Mouse (Mus musculus): ENCODE data around the gene Tnp1. TPM values are rescaled to one million over a fixed set of nuclear protein-coding genes. Genes with fewer than 3 reads are reported as not detected.

Tnp1 gene
- polyA plus RNA-seq, 1 experiment from 2014 or later, result not detected

DNA sequence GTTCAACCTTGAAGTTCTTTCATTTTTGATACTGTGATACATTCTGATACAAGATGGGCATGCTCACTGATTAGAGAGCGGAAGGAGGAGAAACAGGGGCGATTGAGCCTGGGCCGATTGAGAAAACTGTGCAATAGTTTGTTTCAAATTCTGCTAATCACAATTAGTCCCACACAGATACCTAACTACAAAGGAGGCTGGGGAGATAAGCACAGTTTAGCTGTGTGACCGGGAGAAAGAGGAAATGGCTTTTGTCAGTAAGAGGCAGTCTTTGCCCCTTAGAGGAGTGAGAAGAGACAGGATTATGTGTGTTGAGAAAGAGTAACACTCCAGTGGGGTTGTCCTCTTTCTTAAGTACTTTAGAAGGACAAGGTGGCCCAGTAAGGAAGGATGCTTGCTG is 29.0 kb downstream of the Tnp1 start:
- Histone ChIP-seq H3K4me3 (ENCODE audit: inconsistent target) (no peak overlapping the region), H3K79me2 (ENCODE audit: inconsistent target) (no peaks in the 10 kb centered on the region), H3K27ac (no peak overlapping the region), H3K36me3 (ENCODE audit: inconsistent target) (no peaks in the 10 kb centered on the region)
- WGBS (ENCODE audit: missing documents), result 58% methylated on average over 4 of the region's 4 CpGs

DNA sequence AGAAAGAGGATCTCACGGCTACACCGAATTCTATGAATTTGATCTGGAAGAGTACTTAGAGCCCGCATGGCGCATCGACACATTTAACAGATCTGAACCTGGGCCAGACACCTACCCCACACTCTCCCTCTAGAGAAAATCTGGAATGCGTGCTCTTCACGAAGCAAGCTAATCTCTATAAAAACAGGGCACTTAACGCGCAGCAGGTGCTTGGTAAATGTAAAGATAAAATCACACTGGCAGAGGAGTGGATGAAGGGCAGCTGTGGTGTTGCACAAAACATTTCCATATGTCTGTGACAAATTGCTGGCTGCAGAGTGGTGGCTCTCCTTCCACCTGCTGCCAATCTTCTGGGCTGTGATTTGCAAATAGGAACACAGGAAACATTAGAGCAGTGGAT is 36.8 kb downstream of the Tnp1 start:
- H3K36me3 ChIP-seq (ENCODE audit: inconsistent target), result no peaks in the 10 kb centered on the region
- H3K27ac ChIP-seq, result no peak overlapping the region
- no peaks in the 10 kb centered on the region for H3K79me2 ChIP-seq (ENCODE audit: inconsistent target)
- H3K4me3 ChIP-seq (ENCODE audit: inconsistent target), result no peak overlapping the region
- 92% methylated on average over 6 of the region's 9 CpGs for WGBS (ENCODE audit: missing documents)

DNA sequence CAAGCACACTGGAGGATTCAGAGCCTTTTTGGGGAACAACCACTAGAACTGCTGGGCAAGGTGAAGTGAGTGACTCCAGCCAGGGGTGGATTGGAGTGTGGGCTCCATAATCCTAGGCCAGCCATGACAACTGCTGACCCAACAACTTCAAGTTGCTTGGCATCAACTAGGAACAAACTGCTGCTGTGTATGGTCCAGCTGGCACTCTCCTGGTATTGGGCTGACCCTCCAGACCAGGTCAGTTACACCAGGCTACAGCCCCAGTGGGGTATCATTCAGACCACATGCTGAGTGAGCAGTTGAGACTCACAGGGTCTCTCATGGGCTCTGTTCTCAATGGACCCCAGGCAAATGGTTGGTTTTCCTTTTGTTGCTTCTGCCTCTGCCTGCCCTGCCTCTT is 41.5 kb downstream of the Tnp1 start:
- Histone ChIP-seq H3K79me2 (ENCODE audit: inconsistent target) (no peaks in the 10 kb centered on the region), H3K36me3 (ENCODE audit: inconsistent target) (no peaks in the 10 kb centered on the region), H3K27ac (no peak overlapping the region), H3K4me3 (ENCODE audit: inconsistent target) (no peak overlapping the region)

DNA sequence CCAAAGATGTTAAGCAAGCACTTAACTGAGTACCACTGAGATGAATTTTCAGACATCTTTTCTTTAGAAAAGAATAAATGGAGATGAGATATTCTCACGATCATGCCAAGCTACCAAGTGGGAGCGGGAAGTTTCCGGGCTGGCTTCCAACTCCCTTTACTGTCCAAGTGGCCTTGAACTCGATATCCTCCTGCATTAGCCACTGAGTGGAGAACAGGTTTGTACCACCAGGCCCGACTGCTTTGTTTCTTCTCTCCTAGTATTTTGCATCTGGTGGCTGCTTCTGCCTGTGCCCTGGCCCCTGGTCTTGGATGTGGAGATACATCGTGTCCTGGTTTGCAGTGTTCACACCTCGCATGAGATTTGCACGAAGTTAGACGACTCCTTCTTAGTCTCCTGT is 45.2 kb downstream of the Tnp1 start:
- WGBS (ENCODE audit: missing documents), result 93% methylated on average over 9 of the region's 9 CpGs
- H3K27ac ChIP-seq, result no peak overlapping the region
- no peaks in the 10 kb centered on the region for H3K79me2 ChIP-seq (ENCODE audit: inconsistent target)
- no peaks in the 10 kb centered on the region for H3K36me3 ChIP-seq (ENCODE audit: inconsistent target)
- no peak overlapping the region for H3K4me3 ChIP-seq (ENCODE audit: inconsistent target)

DNA sequence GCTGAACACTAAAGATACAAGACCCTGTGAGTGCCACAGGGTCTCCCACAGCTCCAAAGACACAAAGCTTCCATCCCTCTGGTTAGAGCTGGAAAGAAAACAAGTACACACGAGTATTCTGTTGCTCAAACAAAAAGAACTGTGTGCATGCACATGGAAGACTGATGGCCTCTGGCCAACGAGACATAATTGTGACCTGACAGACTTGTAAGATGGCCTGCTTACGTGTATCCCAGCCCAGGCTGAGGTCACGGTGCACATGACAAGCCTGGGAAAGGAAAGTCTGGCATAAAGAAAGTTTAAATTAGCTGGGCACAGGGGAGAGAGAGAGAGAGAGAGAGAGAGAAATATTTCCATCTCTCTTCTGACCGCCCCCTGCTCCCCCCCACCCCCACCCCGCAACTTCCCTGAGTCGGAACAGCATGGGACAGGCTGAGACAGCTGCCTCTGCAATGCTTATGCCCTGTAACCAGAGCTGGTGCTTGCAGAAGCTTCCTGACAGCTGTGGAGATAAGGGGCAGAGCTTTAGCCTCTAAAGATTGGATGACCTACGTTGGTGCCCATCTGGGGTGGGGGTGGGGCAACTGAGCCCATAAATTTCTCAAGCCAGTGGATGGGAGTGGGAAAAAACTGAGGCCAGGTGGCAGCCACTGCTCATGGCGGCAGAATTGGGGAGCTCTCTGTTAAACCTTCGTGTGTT is 46.4 kb downstream of the Tnp1 start:
- Histone ChIP-seq H3K79me2 (ENCODE audit: inconsistent target) (no peaks in the 10 kb centered on the region), H3K4me3 (ENCODE audit: inconsistent target) (no peak overlapping the region), H3K36me3 (ENCODE audit: inconsistent target) (no peaks in the 10 kb centered on the region), H3K27ac (no peak overlapping the region)
- 55% methylated on average over 10 of the region's 10 CpGs for WGBS (ENCODE audit: missing documents)

DNA sequence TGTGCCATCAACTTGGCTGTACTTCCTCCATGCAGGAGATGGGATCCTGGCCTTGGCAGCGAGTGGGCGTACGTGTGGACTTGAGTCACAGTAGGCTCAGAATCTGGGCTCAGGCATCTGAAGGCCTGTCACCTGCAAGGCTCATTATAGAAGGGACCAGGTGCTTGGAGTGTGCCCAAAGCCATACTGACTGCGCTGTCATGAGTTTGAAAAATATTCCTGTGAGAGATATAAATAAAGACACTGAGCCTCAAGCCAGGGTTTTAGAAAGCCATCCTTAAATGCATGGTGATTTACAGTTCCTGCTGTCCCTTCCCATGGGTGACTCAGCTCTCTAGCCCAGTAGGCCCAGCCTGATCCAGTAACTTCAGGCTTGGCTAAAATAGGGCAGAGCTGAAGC is 49.3 kb downstream of the Tnp1 start:
- Histone ChIP-seq H3K4me3 (ENCODE audit: inconsistent target) (no peak overlapping the region), H3K79me2 (ENCODE audit: inconsistent target) (no peaks in the 10 kb centered on the region), H3K27ac (no peak overlapping the region), H3K36me3 (ENCODE audit: inconsistent target) (no peaks in the 10 kb centered on the region)
- 90% methylated on average over 4 of the region's 4 CpGs for WGBS (ENCODE audit: missing documents)

Other genes starting within 250 kb of the Tnp1 start
- gene Igfbp2, start 191.4 kb downstream of the Tnp1 start, polyA plus RNA-seq (2018), result not detected in 3 replicates
- 0.03 TPM in 1 of 3 replicates, not detected in the others for gene Igfbp5, start 141.0 kb downstream of the Tnp1 start, polyA plus RNA-seq (2018)

Data from macrophage (primary cell).